ENCODE assay signal across 8 mouse cellular contexts in the genomic region with DNA sequence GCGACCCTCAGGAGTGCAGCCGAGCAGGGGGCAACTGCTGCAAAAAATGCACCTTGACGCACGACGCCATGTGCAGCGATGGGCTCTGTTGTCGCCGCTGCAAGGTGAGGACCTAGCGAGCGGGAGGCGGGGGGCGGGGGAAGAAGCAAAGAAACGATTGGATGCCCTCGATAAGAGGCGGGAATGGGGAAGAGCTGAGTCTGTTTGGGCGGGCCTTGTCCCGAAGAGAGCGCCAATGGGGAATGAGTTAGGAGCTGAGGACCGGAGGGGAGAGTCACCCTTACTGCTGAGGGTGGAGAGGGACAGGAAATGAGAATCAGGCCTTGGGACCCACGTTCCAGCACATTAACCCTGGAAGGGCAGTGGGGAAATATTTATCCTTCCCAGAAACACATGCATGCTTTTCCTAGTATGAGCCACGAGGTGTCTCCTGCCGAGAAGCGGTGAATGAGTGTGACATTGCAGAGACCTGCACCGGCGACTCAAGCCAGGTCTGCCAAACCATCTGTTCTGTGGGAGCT. TPM values are rescaled to one million over a fixed set of nuclear protein-coding genes. Genes with fewer than 3 reads are reported as not detected.
DNase-seq lines count a peak whose midpoint lies in the region; ATAC-seq and TF ChIP-seq lines count a peak whose summit lies in the region.

No protein-coding gene starts in this region.

- H3K9ac ChIP-seq in forebrain, embryonic 12.5 days = peak overlapping the region; percentile 75
- H3K9ac ChIP-seq in heart, embryonic 16.5 days (ENCODE audit: low read length) = peak overlapping the region; percentile 74
- no peak overlapping the region for H3K9ac ChIP-seq in liver, postnatal 0 days (replicated peaks)
- peak overlapping the region; percentile 62 for H3K9ac ChIP-seq in neural tube, embryonic 15.5 days (replicated peaks)

- H3K27ac ChIP-seq in forebrain, embryonic 12.5 days = peak overlapping the region; percentile 86
- peak overlapping the region; percentile 59 for H3K27ac ChIP-seq in heart, embryonic 16.5 days (ENCODE audit: low read length)
- H3K27ac ChIP-seq in liver, postnatal 0 days (ENCODE audit: low read depth) = no peak overlapping the region
- H3K27ac ChIP-seq in neural tube, embryonic 15.5 days (replicated peaks) = peak overlapping the region; percentile 89

- H3K9me3 ChIP-seq in forebrain, embryonic 12.5 days = no peaks in the 10 kb centered on the region
- H3K9me3 ChIP-seq in heart, embryonic 16.5 days (replicated peaks; ENCODE audit: control insufficient read depth, low read length) = no peaks in the 10 kb centered on the region
- no peaks in the 10 kb centered on the region for H3K9me3 ChIP-seq in liver, postnatal 0 days (ENCODE audit: low read length)
- H3K9me3 ChIP-seq in neural tube, embryonic 15.5 days (replicated peaks) = no peaks in the 10 kb centered on the region

- no peak for TF ChIP-seq EP300 in liver, postnatal 0 days (IDR thresholded peaks at IDR 0.05; ENCODE audit: low read depth)

- peak; percentile 81 for ATAC-seq in forebrain, embryonic 12.5 days (ENCODE audit: low FRiP score)
- peak; percentile 80 for ATAC-seq in heart, embryonic 16.5 days (replicated peaks; ENCODE audit: extremely low read depth, insufficient read depth, low FRiP score)
- peak; percentile 77 for ATAC-seq in liver, postnatal 0 days
- peak; percentile 87 for ATAC-seq in neural tube, embryonic 15.5 days (ENCODE audit: low FRiP score)

- H3K4me3 ChIP-seq in forebrain, embryonic 12.5 days (replicated peaks) = peak overlapping the region; percentile 57
- peak overlapping the region; percentile 64 for H3K4me3 ChIP-seq in heart, embryonic 16.5 days (ENCODE audit: low read length)
- H3K4me3 ChIP-seq in liver, postnatal 0 days (ENCODE audit: low read depth, low read length) = peak overlapping the region; percentile 49
- peak overlapping the region; percentile 57 for H3K4me3 ChIP-seq in neural tube, embryonic 15.5 days (replicated peaks)

- peak overlapping the region; percentile 95 for H3K4me2 ChIP-seq in forebrain, embryonic 12.5 days
- H3K4me2 ChIP-seq in heart, embryonic 16.5 days (ENCODE audit: low read depth, low read length) = peak overlapping the region; percentile 94
- H3K4me2 ChIP-seq in liver, postnatal 0 days (ENCODE audit: low read depth, low read length) = peak overlapping the region; percentile 77
- H3K4me2 ChIP-seq in neural tube, embryonic 15.5 days = peak overlapping the region; percentile 76

- H3K27me3 ChIP-seq in forebrain, embryonic 12.5 days = peaks cover 18% of the 10 kb centered on the region; the same call in 1 of the 2 replicates
- no peaks in the 10 kb centered on the region for H3K27me3 ChIP-seq in heart, embryonic 16.5 days (ENCODE audit: control insufficient read depth, insufficient read depth, low read length)
- peaks cover 37% of the 10 kb centered on the region for H3K27me3 ChIP-seq in liver, postnatal 0 days (ENCODE audit: insufficient read depth, low read length)
- H3K27me3 ChIP-seq in neural tube, embryonic 15.5 days (replicated peaks) = no peaks in the 10 kb centered on the region

- peaks cover 9% of the 10 kb centered on the region for H3K36me3 ChIP-seq in forebrain, embryonic 12.5 days (replicated peaks)
- H3K36me3 ChIP-seq in heart, embryonic 16.5 days (ENCODE audit: control insufficient read depth, insufficient read depth) = no peaks in the 10 kb centered on the region
- no peaks in the 10 kb centered on the region for H3K36me3 ChIP-seq in liver, postnatal 0 days (replicated peaks; ENCODE audit: insufficient read depth, low read length)
- H3K36me3 ChIP-seq in neural tube, embryonic 15.5 days = peaks cover 22% of the 10 kb centered on the region

- WGBS in forebrain, embryonic 12.5 days = 5% methylated on average over 25 of the region's 25 CpGs
- WGBS in heart, embryonic 16.5 days = 1% methylated on average over 25 of the region's 25 CpGs
- WGBS in liver, postnatal 0 days (ENCODE audit: insufficient replicate concordance) = 3% methylated on average over 25 of the region's 25 CpGs
- 2% methylated on average over 25 of the region's 25 CpGs for WGBS in neural tube, embryonic 15.5 days

- TF ChIP-seq CTCF in liver, postnatal 0 days (IDR thresholded peaks at IDR 0.05; ENCODE audit: low read depth) = peak; percentile 54

- peaks cover 65% of the 10 kb centered on the region for H3K4me1 ChIP-seq in forebrain, embryonic 12.5 days
- peaks cover 32% of the 10 kb centered on the region for H3K4me1 ChIP-seq in heart, embryonic 16.5 days (ENCODE audit: control insufficient read depth, insufficient read depth, low read length)
- peaks cover 7% of the 10 kb centered on the region for H3K4me1 ChIP-seq in liver, postnatal 0 days (ENCODE audit: insufficient read depth)
- peaks cover 63% of the 10 kb centered on the region for H3K4me1 ChIP-seq in neural tube, embryonic 15.5 days

- peak; percentile 80 for DNase-seq in MEL-GATA-1-ER (ENCODE audit: extremely low read depth, low read depth)
- DNase-seq in c-Kit-positive CD71-positive TER-119-negative erythroid progenitor cells, embryonic 14.5 days (ENCODE audit: low read depth) = peak; percentile 34
- peak; percentile 92 for DNase-seq in kidney, postnatal 14 days
- DNase-seq in liver, postnatal 0 days = peak; percentile 68
- peak; percentile 48 for DNase-seq in urinary bladder, adult 2 months (ENCODE audit: low spot score)

RNA-seq across cellular contexts. Expression of gene Adam11, which starts 13.4 kb away (rescaled TPM):
- polyA plus RNA-seq in forebrain, embryonic 12.5 days (2016; fragmentation: Nextera tagmentation; extraction: Ambion mirVana) = 22.7 and 23.0 TPM in 2 replicates
- polyA plus RNA-seq in heart, embryonic 16.5 days (2015; fragmentation: Nextera tagmentation; extraction: Ambion mirVana) = 5.2 and 5.3 TPM in 2 replicates
- 0.20 and 0.22 TPM in 2 replicates for polyA plus RNA-seq in liver, postnatal 0 days (2015; fragmentation: Nextera tagmentation; extraction: Ambion mirVana)
- 28.3 and 34.0 TPM in 2 replicates for polyA plus RNA-seq in neural tube, embryonic 15.5 days (2015; fragmentation: Nextera tagmentation; extraction: Ambion mirVana)
- polyA plus RNA-seq in urinary bladder, adult 2 months (2012; rRNA removed) = 7.5 and 8.5 TPM in 2 replicates

RNA-seq across cellular contexts. Expression of gene Gjc1, which starts 44.8 kb away (rescaled TPM):
- 90.5 and 103 TPM in 2 replicates for polyA plus RNA-seq in forebrain, embryonic 12.5 days (2016; fragmentation: Nextera tagmentation; extraction: Ambion mirVana)
- polyA plus RNA-seq in heart, embryonic 16.5 days (2015; fragmentation: Nextera tagmentation; extraction: Ambion mirVana) = 45.5 and 46.3 TPM in 2 replicates
- polyA plus RNA-seq in liver, postnatal 0 days (2015; fragmentation: Nextera tagmentation; extraction: Ambion mirVana) = 1.4 and 1.6 TPM in 2 replicates
- 31.9 and 32.8 TPM in 2 replicates for polyA plus RNA-seq in neural tube, embryonic 15.5 days (2015; fragmentation: Nextera tagmentation; extraction: Ambion mirVana)
- 31.1 and 31.3 TPM in 2 replicates for polyA plus RNA-seq in urinary bladder, adult 2 months (2012; rRNA removed)

Comparison
In these comparisons a context has a peak if more than half of its experiments do, and no peak if none do; other contexts are left out.
1. DNase-seq: peak in every context shown above with its lines; median percentile 92 in kidney, postnatal 14 days; 80 in MEL-GATA-1-ER; 68 in liver, postnatal 0 days; 48 in urinary bladder, adult 2 months; 34 in c-Kit-positive CD71-positive TER-119-negative erythroid progenitor cells, embryonic 14.5 days.
2. RNA of gene Gjc1, which starts 44.8 kb away (polyA plus RNA-seq): 90.5 to 103 TPM in forebrain, embryonic 12.5 days, 45.5 to 46.3 TPM in heart, embryonic 16.5 days, 31.9 to 32.8 TPM in neural tube, embryonic 15.5 days and 31.1 to 31.3 TPM in urinary bladder, adult 2 months; 1.4 to 1.6 TPM in liver, postnatal 0 days; every median in the first group is over 10 times any median in the second.
3. Peak in every context shown above with its lines, with median percentiles within 50 percentile points of each other: ATAC-seq, H3K4me2 ChIP-seq and H3K4me3 ChIP-seq.